Mouse (Mus musculus) bone marrow macrophage, adult 2 months (primary cell): ENCODE data around the gene Mt2.

Source experiments
- CTCF ChIP-seq: IDR thresholded peaks from 2 replicates; pipeline ENCODE4 v1.5.1; 2012; ENCODE audit warnings: low read depth, mild to moderate bottlenecking, low read length, moderate library complexity
- POLR2A ChIP-seq: IDR thresholded peaks from 2 replicates; pipeline ENCODE4 v1.6.1; 2012; ENCODE audit warnings: mild to moderate bottlenecking, low read depth, low read length, borderline replicate concordance

DNA sequence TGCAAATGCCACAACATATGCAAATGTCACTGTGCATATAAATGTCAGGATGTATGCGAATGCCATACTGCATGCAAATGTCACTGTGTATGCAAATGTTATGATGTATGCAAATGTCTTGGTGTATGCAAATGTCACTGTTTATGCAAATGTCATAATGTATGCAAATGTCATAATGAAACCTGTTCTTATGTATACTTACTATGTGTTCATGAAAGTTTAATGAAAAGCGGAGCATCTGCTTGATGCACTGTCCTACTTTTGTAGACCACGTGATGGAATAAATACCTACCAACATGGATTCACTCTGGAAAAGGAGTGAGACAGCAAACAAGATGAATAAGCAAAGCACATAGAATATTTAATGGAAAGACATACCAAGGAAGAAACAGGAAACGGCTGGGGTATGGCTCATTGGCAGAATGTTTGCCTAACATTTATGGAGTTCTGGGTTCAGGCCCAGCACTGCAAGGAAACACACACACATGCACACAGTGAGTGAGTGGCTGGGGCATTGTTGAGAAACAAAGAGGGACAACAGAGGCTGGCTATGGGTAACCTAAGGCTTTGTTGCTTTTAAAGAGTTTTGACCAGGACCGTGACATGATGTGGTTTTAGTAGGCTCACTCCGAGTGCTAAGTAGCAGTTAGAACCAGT, 43.2 kb upstream of the Mt2 start:
- TF ChIP-seq POLR2A (no peak), CTCF (no peak)
